14 mouse cellular contexts compared by ENCODE assay signal in genomic region chr17:9538371-9538770, GRCm38 (mm10).
"Had no signal": no experiment of that assay in that cellular context is flagged by ENCODE, and none has a peak within 500 bp of the region (broad histone marks: within the 10 kb centered on the region; RNA-seq: fewer than 3 reads in every experiment).

No protein-coding gene starts in this region.

- H3K4me3 ChIP-seq: liver, embryonic 12.5 days; midbrain, embryonic 13.5 days; neural tube, embryonic 12.5 days had no signal

- ATAC-seq: liver, embryonic 12.5 days; midbrain, embryonic 13.5 days had no signal

- H3K27ac ChIP-seq: liver, embryonic 12.5 days; liver, embryonic 14.5 days; midbrain, embryonic 13.5 days; neural tube, embryonic 12.5 days had no signal

- H3K4me2 ChIP-seq: liver, embryonic 12.5 days; lung, embryonic 14.5 days; midbrain, embryonic 11.5 days; midbrain, embryonic 13.5 days; neural tube, embryonic 12.5 days had no signal

- H3K4me1 ChIP-seq: liver, embryonic 12.5 days had no signal

- DNase-seq: lung, adult 18-20 months; lung, embryonic 14.5 days; lung, postnatal 10 days; lung, postnatal 4 days; right cerebral cortex, postnatal 14 days; spleen, adult 18-20 months; thymus, adult 18-20 months; thymus, postnatal 14 days; thymus, postnatal 36 days had no signal

- H3K9ac ChIP-seq: liver, embryonic 12.5 days; liver, embryonic 14.5 days; lung, embryonic 14.5 days; midbrain, embryonic 13.5 days; neural tube, embryonic 12.5 days had no signal

- H3K27me3 ChIP-seq: liver, embryonic 12.5 days; midbrain, embryonic 13.5 days; neural tube, embryonic 12.5 days had no signal

- H3K36me3 ChIP-seq: liver, embryonic 12.5 days; midbrain, embryonic 13.5 days; neural tube, embryonic 12.5 days had no signal

- H3K9me3 ChIP-seq: liver, embryonic 12.5 days had no signal
